Mouse (Mus musculus) gastrocnemius, postnatal 4 days (tissue): Measurements from ENCODE around the gene Zcchc12. TPM values are rescaled to one million over a fixed set of nuclear protein-coding genes. Genes with fewer than 3 reads are reported as not detected.

Experiments used
- DNase-seq, 2 experiments: peaks; one replicate each; pipeline ENCODE4 v3.0.0; 2021 to 2022; ENCODE audit warnings: low spot score in 2 of 2, mixed read lengths in 2 of 2
- long read RNA-seq, 2 experiments: library from polyadenylated mRNA; stranded (forward); transcript quantifications; one replicate each; pipeline ENCODE4 v2.0.0; 2021
- total RNA-seq, 2 experiments: library from RNA; stranded (reverse); gene quantifications; 2 replicates each; pipeline ENCODE4 v1.2.3; 2021

Zcchc12 gene
- total RNA-seq = under 1 TPM in 1 of 2 experiments, not detected in 1; 0.16 TPM
- long read RNA-seq, experiment 1 = 0 reads
- long read RNA-seq, experiment 2 = 0 reads

DNA sequence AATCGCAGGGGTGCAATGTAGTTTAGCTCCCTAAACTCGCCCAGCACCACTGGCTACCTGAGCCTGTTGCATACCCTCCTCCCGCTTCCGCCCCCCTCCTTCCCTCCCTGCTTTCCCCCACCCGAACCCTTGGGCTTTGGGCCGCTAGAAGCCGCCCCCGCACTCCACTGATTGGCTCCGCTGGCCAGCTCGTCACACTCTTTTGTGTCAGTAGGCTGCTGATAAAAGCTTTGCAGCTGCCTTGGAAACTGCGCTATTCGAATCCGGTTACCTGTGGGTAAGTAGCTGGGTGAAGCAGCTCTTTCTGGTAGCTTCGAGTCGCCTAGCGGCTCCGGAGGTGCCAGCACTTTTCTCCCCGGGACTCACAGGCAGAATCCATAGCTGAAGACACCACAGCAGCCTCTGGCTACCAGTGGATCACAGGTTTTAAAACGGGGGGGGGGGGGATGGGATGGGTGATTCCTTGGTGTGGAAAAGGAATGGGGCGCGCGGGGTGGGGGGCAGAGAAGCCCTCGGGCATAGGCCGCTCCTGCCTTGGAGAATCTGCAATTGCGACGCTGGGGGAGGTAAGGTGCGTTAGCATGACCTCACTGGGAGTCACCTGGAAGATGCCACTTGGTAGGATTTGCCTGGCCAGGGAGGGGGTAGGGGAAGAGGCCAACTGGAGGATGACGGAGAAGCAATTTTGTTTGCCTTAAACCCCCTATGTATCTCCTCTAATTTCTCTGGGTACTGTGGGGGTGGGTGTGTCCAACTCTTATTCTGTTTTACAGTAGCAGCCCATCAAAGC is at the start of gene Zcchc12:
Gene Zcchc12, plus strand, starts transcription at position 169 of the 790 bp plus-strand sequence.
- no peak for DNase-seq

DNA sequence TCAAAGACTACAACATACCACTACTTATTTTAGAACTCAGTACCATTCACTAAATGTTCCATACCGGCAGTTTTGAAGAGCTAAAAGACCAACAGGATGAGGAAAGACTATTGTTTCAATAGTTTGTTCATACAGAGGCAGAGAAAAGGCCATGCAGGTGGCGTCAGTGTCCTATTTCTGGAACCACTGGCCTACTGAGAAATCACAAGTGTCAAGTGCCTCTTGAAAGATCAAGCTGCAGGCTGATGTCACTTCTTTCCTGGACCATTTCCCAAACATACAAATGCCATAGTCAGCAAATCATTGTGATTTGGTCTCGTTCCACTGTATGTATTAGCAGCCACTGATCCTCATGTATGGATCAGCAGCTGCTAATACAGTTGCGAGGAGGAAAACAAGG is 49.0 kb upstream of the Zcchc12 start:
- DNase-seq = no peak

DNA sequence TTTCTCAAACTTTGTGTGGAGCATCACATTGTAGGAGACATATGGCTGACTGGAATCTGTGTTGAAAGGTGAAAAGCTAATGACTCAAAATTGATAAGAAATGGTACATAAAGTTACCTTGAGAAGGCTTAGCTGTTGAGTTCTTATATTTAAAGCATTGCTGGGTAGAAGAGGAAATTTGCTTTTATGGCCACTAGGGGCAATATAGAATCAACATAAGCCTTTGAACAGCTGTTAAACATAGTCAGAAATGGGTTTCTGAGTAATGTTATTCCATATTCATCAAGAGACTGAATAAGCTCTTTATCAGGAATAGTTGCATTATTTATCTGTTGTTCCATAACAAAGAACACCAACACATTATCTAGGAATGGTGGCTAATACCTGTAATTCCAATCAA is 45.6 kb upstream of the Zcchc12 start:
- DNase-seq = no peak

DNA sequence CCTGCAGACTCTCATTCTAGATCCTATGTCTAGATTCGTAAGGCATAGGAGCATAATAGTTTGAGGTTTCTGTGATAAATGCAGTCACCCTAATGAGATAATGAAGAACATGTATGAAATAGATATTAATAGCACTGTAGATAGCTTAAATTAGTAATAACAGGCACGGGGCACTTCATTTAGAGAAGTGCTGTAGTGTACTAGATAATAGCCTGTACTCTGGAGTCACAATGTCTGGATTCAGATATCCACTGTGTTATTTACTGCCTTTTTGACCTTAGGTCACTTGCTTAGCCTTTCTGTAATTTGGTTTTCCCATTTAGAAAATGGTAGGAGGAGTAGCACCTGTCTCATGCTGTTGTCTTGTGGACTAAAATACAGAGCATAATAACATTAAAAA is 39.0 kb upstream of the Zcchc12 start:
- no peak for DNase-seq

DNA sequence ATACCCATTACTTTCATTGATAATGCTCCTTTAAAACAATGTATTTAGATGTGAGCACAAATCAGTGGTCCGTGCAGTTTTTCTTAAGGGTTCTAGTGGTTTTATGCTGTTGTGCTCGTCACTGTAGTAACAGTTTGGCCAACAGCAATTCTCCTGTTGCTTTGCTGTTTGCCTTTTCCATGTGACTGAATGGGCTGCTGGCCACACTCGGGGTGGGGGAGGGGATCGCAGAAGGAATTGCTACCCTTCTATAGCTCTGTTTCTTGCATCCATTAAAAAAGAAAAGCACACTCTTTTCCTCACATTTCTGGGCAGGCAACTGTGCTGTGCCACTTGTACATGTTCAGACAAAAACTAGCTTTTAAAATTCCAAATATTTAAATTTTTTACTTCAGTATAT is 34.1 kb upstream of the Zcchc12 start:
- peak in 1 of 2 experiments; percentile 8 for DNase-seq

DNA sequence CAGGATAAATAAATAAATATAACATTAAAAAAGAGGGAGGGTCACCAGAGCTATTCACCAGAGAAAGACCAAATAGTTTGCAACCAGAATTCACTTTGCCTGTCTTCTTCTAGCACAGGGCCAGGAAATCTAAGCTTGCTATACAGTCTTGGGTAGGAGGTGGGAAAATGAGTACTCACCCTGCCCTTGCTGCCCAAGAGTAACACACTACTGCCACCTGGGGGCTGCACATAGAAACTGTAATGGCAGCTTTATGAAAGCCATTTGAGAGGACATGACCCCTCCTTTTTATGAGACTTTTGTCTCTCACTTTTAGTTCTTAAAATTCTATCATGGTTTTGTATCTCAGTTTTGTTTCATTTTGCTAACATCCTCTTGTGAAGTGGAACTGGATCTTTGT is 12.1 kb upstream of the Zcchc12 start:
- peak in 1 of 2 experiments; percentile 40 for DNase-seq

DNA sequence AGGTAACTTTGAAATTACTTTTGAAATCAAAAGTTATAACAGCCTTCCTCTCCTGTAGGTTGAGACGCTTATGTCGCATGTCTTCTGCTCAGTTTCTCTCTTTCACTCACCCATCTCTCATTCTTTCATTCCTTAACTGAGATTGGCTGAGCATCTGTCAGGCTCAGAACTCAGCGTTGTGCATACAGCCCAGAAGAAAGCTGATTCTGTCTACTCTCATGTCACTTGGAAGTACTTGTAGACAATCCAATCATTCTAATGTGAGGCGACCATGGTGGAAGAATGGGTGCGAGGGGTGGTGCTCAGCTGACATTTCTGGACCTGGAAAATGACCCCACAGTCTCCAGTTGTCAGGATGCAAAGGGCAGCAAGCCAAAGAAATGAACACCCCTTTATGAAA is 9.7 kb upstream of the Zcchc12 start:
- DNase-seq = no peak

DNA sequence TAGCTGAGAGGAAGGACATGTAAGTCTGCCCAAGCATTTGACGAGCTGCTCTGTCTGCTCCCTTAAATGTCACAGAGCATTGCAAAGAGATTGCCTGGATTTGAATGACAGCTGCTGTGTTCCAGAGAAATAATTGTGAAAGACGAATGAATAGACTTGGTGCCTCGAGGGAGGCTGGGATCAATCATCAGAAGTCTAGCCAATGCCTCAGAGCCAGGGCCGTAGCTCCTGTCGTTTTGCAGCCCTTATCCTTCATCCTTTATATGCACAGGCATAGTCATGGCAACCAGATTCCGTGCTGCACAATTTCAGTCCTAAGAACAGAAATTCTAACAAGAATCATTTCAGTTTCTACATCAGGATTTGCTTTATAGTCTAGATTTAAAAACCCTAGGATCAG is 9.3 kb upstream of the Zcchc12 start:
- no peak for DNase-seq

DNA sequence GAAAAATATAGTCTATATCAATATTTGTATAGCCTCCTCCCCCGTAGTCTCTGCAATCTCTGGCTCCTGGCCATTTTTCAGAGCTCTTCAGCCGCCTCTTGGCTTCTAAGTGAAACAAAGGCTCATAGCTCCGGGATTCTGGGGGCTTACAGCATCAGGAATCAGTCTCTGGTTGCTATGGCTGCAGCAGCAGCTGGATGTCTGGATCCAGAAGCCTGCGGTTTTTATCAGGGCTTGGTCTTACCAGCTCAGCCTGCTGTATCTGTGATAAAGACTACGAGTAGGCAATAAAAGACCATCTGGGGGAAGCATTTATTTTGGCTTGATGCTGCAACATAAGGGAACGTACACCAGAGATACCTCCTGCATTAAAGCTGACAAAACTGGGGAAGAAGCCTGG is 1.8 kb upstream of the Zcchc12 start:
- DNase-seq = no peak

DNA sequence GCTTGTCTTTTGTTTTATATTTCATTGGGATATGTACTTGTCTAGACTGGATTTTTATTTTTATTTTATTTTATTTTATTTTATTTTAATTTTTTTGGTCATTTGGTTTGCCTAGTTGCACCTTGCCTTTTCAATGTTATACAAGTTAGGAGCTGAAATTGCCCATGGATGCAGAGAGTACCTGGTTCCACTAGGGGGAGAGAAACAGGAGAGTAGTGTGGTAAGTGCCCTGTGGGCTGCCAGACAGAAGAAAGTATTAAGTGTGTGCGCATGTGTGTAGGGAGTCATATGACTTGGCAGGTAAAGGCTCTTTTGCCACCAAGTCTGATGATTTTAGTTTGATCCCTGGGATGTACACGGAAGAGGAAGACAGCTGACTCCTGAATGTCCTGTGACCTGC is 13.8 kb downstream of the Zcchc12 start:
- DNase-seq = no peak

DNA sequence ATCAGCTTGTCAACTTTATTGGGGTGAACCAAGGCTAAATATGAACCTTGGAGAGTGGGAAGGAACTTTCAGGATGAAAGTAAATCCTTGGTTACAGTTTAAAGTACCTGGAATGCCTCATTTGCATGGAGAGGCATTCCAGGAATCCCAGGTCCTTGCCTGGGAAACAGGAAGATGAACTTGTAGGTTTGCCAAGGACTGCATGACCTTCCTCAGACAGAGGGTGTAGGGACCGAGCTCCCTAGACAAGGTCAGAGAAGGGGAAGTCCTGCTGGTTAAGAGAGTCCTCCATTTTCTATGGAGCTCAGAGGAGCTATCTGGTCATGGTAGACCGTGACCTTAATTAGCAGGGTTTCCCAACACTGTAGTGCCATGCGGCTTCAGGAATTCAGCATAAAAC is 15.5 kb downstream of the Zcchc12 start:
- no peak for DNase-seq

DNA sequence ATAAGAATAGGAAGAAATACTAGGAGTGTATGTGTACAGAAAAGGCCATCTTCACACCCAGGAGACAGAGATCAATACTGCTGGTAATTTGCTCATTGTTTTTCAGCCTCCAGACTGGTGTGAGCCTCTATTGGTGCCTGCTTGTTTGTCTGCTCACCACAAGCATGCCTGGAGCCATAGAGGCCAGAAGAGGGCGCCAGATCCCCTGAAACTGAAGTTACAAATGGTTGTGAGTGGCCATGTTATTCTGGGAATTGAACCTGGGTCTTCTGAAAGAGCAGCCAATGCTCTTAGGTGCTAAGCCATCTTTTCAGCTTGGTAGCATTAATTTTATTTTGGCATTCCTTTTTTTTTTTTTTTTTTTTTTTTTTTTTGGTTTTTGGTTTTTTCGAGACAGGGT is 25.7 kb downstream of the Zcchc12 start:
- DNase-seq = no peak

DNA sequence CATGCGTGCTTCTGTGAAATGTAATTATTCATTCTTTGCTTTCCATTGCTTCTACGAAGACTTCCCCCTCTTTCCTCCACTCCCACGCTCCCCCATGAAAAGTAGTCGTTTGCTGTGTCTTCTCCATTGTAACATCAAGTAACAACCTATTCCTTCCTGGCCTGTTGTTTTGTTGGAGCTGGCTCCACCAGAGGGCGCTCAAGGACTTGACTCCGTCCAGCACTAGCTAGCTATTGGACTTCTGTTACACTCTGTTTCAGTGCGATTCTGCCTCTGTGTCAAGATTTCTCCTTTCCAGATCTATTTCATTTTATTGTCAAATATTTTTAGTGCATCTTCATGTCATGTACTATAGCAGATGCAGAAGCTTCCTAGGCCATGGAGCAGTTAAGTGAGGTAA is 30.1 kb downstream of the Zcchc12 start:
- DNase-seq = peak; percentile 67 to 73

DNA sequence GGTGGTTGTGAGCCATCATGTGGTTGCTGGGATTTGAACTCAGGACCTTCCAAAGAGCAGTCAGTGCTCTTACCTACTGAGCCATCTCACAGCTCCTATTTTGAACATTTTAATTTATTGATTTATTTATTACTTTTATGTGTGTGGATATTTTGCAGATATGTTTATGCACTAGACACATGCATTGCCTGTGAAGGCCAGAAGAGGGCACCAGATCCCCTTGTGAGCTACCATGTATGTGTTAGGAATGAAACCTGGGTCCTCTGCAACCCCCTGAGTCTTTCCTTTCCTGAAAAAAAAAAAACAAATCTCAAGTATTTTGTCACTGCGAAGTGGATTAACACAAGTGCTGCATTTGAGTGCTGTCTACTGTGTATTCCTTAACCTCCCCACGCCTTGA is 30.9 kb downstream of the Zcchc12 start:
- peak in 1 of 2 experiments; percentile 17 for DNase-seq

DNA sequence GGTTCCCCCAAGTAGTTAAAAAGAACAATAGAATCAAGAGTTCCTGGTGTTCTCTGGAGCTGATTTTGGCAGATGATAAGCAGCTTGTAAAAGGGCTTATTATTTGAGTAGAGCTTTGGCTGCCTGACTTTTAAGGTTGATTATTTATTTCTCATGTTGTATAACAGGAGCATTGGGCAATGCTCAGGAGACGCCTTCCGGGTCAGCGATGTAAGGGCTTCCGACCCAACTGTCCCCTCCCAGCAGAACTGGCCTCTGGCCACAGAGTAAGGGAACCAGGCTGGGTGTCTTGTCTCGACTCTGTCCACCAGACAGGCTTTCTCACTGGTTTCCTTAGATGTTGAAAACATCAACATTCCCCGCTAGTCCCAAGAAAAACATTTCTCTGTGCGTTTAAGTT is 33.2 kb downstream of the Zcchc12 start:
- no peak for DNase-seq

DNA sequence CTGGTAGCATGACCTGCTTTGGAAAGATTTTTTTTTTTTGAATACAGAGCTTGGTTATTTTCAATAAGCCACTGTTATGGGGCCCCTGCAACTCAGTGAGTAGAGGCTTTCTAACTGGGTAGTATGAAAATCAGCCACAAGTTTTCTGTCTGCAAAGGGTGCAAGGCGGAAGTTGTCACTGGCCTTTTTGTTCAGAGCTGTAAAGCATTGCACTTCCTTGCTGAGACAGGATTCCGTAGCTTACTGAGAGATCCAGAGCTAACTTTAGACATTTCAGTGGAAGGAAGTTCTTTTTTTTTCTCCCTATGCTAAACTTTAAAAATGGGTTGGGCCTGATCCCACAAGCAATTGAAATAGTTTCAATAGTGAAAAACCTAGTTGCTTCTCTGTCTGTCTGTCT is 33.6 kb downstream of the Zcchc12 start:
- DNase-seq = no peak

DNA sequence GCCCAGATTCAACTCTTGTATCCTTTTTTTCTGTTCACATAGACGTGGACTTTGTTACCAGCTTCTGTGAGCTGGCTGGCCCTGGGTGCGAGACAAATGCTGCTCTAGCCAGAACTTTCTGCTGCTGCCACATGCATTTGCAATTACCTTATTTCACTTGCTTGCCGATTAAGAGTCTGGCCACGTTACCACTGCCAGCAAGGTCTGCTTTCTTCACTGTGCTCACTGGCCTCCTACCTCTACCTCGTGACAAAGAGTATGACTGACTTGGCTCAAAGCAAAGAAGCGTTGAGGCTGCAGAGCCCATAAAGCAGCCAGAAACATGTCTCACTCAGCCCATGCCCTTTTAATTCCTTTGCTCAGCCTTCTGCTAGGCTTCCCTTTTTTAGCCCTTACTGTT is 39.9 kb downstream of the Zcchc12 start:
- DNase-seq = no peak

Other genes starting within 250 kb of the Zcchc12 start
- gene Il13ra1, start 83.8 kb upstream of the Zcchc12 start, total RNA-seq = 10 to 100 TPM in 1 of 2 experiments, 1 to 10 TPM in 1; 8.4 to 11.0 TPM
- 1 to 10 TPM; 3.2 to 4.6 TPM for gene Lonrf3, start 132.4 kb downstream of the Zcchc12 start, total RNA-seq
- gene Gm6268, start 205.4 kb downstream of the Zcchc12 start, total RNA-seq = not detected